Mouse (Mus musculus) testis, postnatal 14 days (tissue): ENCODE measurements around the gene Pdk4.

Source experiments
- DNase-seq: peaks from one replicate; pipeline ENCODE4 v3.0.0; 2021; ENCODE audit warnings: low spot score

Pdk4 gene

DNA sequence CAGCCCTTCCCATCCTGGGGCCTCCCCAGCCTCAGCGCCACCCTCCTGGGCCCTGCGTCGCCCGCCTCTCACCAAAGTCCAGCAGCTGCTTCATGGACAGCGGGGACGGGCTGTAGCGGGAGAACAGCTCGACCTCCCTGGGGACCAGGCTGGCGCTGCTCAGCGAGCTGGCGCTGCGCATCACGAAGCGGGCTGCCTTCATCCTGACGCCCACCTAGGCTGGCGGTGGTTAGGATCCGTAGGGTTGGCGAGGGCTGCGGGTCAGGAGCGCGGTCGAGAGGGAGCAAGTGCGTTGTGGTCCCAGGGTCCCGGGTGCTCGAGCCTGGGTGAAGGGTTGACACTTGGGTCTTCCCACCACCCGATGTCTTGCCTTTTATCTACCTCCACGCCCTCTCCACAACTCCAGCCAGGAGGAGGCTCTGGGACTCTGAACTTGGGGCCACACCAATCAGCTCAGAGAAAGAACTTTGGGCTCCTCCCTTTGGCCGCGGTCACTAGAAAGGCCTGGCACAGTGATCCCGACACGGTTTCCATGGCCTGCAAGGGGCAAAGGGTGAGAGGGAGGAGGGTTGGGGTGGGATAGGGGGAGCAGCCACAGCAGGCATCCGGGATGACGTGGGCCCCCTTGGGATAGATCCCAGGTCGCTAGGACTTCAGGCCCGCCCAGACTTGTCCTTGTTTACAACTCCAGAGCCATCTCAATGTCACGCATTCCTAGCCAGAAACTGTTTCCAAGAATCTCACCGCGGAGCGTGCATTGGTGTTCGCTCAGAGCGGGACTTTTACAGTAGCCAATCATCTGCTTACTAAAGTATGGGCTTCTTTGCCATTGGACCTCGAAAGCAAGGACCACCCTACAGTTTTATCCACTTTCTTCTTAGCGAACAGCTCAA lies at the start of gene Pdk4:
Pdk4 (minus strand) TSS at position 349 of the 893 bp plus-strand sequence.
- DNase-seq, result peak; percentile 85

DNA sequence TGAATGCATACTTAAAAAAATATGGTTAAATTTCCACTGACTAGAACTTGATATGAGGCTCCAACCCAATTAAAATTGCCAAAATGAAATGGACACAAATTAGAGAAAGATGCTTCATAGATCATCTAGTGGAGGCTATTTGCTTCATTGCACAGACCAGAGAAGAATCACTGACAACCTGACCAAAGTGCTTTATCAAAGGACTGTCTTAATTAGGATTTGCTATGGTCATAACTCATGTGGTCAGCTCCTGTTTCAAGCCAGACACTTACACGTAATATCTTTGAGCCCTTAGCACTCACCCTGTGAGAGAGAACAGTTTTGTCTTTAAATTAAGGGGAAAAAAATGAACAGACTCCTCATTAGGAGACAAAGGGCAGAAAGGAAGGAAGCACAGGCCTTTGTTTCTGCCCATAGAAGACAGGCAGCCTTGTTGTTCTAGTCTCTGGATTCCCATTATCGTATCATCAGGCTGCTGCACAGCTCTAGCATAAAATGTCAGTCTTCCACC lies 41.8 kb upstream of the Pdk4 start:
- no peak for DNase-seq

- DNase-seq, result no peak
Measured at GRCm38 (mm10) chr6:5535754-5536153, 39.6 kb upstream of the Pdk4 start.

DNA sequence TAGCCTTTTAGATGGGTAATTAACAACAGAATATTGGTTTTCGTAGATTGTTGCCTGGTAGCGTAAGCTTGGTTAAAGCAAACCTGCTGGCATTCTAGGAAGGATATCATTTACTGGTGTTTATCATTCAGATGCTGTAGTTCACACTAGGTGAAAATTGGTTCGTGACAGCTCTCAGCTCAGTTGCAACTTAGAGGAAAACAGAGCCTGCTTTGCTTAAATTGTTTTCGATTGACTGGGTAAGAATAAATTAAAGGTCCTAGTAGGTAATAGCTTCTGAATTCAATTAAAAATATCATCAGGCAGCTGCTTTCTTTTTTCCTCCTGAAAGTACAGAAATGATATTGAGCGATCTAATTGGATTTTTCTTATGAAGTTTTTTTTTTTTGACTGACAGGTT lies 21.0 kb upstream of the Pdk4 start:
- DNase-seq, result no peak

- DNase-seq, result peak; percentile 25
Measured at GRCm38 (mm10) chr6:5509757-5510156, 13.6 kb upstream of the Pdk4 start.

DNA sequence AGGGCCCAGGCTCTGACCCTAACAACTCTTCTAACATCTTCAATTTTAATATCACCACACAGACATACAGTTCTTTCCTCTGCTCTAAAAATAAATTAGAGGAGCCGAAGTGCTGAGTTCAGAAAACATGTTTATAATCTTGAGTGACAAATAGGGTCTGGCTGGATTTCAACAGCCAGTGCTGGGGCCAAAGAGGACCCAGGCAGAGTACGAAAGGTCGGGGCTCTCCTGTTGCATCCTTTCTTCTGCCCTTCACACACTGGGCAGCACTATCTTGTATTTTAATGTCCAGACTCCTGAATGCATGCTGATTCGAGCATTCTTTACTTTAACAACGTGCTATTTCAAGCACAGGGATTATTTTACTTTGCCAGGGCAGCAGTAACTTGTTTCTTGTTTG lies 13.2 kb upstream of the Pdk4 start:
- no peak for DNase-seq

DNA sequence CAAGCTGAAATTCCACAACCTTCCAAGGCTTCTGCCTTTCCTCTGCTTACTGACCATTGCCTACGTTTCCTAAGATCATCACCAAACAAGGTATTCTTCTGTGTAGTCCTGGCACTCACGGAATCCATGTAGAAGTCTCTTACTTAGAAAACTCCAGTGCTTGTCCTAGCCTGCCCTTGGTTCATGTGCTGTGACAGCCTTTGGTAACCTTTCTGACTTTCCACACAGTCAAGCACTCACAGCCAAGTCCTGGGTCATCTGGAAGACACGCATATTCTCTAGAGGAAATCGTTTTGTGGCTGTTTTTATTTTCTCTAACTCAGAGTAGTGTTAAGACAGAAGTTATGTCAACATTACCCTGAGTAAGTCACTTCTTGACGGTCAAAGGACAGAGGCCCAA lies 11.7 kb upstream of the Pdk4 start:
- DNase-seq, result no peak

DNA sequence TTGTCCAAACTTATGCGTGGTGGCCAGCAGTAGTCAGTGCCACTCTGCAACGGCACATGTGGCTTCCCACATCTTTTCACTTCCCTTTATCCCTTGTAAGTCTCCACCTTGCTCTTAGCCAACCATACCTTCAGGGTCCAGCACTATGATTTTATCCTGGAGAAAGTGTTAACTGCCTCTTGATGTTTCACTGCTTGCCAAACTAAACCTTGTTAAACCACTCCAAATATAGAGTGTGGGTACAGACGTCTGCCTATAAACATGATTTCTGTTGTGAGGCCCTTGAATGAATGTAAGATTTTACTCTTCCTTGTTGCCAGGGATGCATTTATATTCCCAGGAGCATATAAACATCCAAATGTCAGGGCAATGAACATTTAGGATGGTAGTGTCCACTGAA lies 10.2 kb upstream of the Pdk4 start:
- no peak for DNase-seq

GRCm38 (mm10) chr6:5502810-5503209 lies 6.7 kb upstream of the Pdk4 start:
- DNase-seq, result no peak

- no peak for DNase-seq
Measured at GRCm38 (mm10) chr6:5501551-5501950, 5.4 kb upstream of the Pdk4 start.

DNA sequence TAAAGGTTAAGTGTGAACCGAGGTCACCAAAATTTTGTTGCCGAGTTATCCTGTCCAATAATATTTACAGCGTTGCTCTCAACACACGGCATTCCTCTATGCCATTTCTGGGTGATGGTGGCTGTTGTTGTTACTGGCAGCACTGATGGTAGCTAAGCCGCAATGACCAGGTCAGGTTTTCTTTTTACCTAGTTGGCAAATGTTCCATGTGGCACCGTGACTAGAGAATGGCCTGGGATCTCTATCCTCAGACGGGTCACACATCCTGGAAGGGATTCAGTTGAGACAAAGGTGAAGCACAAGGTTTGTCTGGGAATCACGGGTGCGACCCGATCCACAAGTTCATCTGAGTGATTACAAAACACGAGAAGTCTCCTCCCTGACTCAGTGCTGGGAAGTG lies 2.6 kb upstream of the Pdk4 start:
- DNase-seq, result no peak

DNA sequence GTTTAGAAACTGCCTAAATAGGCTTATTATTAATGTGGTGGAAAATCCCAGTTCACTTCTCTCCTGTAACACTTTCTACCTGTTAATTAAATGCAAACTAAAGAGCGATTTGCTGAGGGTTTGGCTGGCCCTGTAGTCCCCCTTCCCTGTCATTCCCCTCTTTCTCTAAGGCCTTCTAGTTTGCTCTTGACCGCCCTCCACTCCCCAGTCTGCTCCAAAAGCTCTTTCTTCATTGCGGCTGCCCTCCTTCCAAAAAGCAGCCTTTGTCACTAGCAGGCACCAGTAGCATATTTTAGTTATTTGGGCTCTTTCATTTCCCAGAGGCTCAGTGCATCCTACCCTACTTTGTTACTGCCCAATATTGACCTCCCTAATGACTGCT lies 736 bp upstream of the Pdk4 start:
- DNase-seq, result no peak

DNA sequence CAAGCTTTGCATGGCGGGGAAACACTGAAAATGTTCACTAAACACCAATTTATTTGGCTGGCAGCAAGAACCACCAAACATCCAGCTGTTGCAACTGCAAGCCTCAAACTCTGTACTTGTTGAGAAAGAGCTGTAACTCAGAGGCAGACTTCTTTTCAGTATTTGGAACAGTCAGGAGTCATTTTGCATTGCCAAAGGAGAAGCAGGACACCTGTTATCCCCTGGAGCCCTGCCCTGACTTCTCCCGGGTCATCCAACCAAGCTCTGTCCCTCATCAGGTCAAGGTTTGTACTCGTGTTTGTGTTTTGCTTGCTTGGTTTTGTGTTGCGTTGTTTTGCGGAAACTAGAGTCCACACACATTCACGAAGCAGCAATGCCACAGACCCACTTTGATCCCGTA lies 11.1 kb downstream of the Pdk4 start:
- no peak for DNase-seq

- DNase-seq, result no peak
Measured at GRCm38 (mm10) chr6:5482270-5482783, 13.8 kb downstream of the Pdk4 start.

DNA sequence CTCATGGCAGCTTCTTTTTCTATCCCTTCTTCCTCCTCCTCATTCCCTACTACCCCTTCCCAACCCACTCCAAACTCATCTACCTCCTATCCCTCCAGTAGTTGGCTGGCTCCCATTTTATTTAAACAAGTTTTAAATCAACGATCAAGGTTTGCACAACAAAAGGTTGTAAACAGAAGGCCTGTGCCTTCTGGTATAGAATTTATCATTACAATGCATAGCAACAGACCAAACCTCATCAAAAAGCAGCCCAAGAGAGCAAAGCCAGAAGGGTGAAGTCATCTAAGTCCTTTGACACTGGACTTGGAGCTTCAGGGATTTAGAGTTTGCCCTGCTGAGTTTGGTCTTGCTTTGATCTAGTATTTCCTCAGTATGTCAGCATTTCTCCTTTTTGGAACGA lies 15.0 kb downstream of the Pdk4 start:
- no peak for DNase-seq

DNA sequence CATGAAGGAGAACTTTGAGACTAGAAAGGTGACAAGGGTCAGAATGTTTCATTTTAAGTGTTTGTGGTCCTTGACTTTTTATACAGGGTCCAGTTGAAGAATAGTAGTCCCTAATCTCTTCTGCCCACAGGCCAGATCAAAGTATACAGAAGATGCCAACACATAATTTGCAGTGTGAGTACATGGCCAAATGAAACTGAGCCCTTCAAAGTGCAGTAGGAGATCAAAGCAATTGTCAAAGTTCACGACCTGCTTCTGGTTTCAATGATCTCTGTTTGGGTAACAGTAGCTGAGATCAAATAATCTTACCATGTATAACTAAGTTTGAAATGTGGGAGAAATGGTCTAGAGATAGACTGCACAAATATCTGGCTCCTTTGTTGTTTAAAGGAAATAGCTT lies 22.1 kb downstream of the Pdk4 start:
- no peak for DNase-seq

DNA sequence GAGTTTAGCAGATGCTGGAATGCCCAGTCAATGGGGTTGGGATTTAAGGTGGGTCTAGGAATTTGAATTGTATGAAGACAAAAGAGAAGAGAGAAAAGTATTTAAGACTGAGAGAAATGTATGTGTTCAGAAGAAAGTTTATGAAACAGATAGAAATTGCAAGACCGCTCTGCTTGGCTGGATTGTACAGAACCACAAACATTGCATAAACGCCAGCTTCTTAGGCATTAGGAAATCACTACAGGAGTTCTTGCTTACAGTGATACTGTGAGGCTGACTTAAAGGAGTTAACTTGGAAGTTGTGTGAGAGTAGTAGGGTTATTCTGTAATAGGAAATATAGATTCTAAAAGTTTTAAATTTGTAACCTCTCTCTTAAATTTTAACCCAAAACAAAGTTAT lies 23.4 kb downstream of the Pdk4 start:
- no peak for DNase-seq

- DNase-seq, result no peak
Measured at GRCm38 (mm10) chr6:5470480-5471318, 25.4 kb downstream of the Pdk4 start.

- no peak for DNase-seq
Measured at GRCm38 (mm10) chr6:5455836-5456235, 40.3 kb downstream of the Pdk4 start.

DNA sequence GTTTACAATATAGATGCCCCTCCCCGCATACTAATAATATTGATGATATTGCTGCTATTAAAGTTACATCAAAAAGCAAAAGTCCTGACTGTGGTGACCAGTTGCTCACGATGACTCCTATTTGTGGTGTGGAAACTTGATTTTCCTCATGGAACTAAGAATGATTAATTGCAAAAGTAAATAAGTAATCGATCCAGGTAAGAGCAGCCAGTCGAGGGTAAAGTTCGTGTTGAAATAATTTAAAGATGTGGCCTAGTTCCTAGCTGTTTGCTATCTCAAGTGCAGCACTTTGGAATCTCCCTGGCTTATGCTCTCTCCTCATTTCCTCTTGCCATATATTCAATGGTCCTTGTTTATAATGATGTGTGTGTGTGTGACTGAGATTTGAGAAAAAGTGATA lies 46.2 kb downstream of the Pdk4 start:
- no peak for DNase-seq

DNA sequence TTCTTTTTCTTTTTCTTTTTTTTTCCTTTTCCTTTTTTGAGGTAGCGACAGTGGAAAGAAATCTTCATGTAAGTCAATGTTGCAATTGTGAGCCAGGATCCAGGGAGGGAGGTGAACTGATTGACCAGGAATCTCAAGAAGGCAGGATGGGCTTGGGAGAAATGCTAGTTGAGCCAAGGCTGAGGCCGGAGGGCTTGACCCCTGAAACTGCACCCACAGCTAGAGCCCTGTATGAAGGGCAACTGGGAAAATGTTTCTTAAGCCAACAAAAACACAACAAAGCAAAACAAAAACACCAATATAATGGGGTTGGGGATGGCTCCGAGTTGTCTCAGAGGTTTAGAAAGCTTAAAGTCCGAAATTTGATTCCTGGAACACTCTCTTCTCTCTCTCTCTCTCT lies 47.7 kb downstream of the Pdk4 start:
- DNase-seq, result no peak

DNA sequence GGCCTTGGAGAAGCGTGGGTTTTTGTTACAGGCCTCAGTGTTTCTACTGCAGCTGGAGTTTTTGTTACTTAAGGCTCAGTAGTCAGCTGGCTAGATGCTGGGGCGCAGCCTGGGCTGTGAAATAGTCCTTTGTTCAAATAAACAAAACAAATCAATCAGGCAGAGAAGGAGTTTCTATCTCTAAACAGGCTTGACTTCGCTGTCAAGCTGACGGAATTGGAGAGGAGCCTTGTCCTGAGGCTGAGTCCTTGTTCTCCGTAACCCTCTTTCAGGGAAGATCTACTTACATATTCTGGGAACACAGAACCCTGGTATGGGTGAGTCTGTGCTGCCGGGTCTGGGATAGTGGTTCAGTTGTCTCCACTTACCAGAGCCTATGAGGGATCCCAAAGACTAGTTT lies 48.6 kb downstream of the Pdk4 start:
- DNase-seq, result peak; percentile 42

DNA sequence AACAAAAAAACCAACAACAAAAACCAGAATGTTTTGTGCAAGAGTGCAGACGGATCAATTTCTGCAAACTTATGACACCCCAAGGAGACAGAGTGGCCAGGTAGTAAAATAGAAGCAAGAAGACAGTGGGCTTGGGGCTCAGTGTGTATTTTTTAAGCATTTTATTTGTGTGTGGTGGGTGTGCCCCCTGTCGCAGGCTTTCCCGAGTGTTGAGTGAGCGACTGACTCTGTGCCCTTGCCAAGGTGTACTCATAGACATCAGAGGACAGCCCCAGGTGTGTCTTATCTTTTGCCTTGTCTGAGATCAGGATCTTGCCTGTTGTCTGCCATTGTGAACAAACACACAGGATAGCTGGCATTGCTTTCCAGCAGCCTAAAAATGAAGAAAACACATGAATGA lies 49.1 kb downstream of the Pdk4 start:
- no peak for DNase-seq
